Mouse (Mus musculus) CD8-positive naive resting alpha-beta T cell, adult 2 months (primary cell): ENCODE results near the gene Gtf3c3.

Experiments used
- DNase-seq, 2 experiments: peaks; one replicate each; pipeline ENCODE4 v3.0.0; 2022; ENCODE audit warnings: low read depth in 2 of 2, low spot score in 2 of 2

Gtf3c3 gene

DNA sequence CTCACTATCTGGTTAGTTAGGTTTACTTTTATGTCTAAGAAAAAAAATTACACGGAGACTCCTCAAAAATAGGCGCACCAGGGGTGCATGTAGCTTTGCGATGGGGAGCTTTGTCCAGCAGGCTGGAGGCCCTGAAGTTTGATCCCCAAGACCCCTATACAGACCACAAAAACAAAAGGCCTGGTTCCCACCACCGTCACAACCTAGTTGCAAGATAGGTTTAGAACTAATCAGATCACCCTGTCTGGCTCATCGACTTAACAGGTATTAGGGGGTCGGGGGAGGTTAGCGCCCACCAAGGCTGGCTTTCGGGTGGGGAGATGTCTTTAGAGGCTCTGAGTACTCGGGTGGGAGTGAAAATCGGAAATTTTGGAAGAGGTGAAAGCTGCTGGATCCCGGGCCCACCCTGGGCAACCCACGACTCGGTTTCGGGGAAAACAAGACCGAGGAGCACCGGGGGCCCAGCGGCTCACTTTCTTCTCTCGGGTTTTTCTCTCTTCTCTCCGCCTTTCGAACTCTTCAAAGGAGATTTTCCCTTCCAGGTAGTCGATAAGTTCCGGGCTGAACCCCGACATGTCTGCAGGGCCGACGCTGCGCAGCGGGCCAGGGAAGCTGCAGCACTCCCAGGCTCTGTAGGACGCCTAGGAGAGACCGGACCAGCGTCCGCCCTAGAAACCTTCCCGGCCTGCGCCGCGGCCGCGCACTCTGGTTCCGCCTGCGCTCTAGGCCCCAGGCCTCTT, at the start of gene Gtf3c3:
Gtf3c3 (minus strand) TSS at position 632 of the 740 bp plus-strand sequence.
- DNase-seq, result peak; percentile 67 to 70

GRCm38 (mm10) chr1:54484744-54485420, 46.1 kb upstream of the Gtf3c3 start:
- no peak for DNase-seq

DNA sequence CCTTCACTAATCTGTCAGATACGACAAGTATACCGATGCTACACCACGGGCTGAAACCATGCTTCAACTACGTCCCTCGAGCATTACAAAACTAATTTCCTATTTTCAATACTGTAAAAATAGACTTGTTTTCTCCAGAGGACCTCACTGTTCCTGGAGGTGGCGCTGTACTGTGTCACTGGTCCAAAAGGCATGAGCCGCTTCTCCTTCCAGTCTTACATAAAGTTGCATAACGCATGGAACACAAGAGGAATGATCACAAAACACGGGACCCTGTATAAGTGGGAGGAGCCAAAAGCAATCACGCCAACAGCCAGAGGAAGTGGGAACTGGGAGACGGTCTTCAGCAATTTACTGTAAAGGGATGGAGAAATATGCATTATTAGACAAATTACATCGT, 41.7 kb upstream of the Gtf3c3 start:
- DNase-seq, result no peak

DNA sequence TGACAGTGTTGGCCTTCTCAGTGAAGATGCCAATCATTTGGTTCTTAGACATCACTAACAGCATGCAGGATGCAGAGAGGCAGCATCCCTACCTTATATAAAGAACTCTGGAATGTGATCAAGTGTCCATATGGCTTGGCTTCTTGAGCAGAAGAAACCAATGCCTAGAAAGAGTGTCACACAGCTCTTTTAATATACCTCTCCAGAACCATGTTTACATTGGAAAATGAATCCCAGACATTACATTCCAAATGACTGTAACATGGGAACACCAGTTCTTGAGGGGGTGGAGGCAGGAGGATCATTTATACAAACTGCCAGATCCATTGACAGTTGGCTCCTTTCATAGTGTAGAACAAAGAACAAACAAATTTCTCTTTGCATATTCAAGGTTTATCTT, 29.9 kb upstream of the Gtf3c3 start:
- DNase-seq, result no peak

DNA sequence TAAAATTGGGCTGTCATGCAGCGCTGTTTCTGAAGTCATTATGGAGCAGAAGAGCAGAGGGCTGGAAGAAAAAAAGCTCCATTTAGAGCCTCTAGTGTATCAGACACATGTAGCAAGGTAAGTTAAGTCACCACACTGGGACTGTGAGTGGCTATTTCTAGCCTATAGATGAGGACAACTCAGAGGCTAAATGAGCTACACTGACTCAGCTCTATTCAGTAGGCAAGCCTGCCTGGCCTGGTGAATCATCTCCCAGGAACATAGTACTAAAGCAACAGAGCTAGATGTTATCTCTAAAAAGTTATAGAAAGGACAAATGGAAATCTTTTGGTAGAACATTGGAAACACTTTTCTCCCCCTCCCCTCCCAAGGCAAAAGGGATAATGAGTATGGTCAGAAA, 28.6 kb upstream of the Gtf3c3 start:
- no peak for DNase-seq

GRCm38 (mm10) chr1:54452116-54452515, 13.3 kb upstream of the Gtf3c3 start:
- no peak for DNase-seq

DNA sequence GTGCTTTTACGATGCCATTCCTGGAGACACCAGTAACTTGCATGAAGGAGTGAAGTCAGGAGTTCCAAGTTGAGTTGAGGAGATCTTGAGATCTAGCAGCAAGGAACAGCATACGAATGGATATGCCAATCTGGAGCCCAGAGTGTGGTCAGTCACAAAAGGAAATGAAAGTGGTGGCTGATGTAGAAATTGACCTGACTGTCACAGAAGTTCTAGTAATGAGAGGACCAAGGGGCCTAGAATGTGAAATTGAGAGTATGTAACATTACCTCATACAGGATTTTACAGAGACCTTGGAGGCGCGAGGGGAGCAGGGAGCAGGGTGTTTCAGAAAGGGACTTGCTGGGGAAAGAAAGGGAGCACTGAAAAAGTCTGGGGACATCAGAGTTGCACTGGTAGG, 10.1 kb upstream of the Gtf3c3 start:
- DNase-seq, result no peak

DNA sequence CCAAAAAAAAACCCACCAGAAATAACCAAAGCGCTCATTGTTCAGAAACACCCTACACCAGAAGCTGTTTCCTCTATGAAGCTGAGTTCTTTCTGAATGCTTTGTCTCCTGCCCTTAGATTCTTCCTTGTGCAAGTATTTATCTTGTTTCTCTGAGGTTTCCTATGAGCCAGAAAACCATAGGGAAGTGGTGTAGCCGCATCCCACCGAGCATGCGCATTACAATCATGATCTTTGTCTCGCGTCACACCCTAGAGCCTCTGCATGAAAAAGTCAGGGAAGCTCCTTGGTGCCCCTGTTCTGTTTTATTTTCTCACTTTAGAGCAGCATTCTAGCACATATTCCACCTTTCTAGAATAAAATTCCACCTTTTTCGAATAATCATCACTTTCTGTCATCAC, 4.9 kb upstream of the Gtf3c3 start:
- DNase-seq, result no peak

- DNase-seq, result no peak
Measured at GRCm38 (mm10) chr1:54439080-54439476, 307 bp upstream of the Gtf3c3 start.

- no peak for DNase-seq
Measured at GRCm38 (mm10) chr1:54422195-54422750, 16.5 kb downstream of the Gtf3c3 start.

DNA sequence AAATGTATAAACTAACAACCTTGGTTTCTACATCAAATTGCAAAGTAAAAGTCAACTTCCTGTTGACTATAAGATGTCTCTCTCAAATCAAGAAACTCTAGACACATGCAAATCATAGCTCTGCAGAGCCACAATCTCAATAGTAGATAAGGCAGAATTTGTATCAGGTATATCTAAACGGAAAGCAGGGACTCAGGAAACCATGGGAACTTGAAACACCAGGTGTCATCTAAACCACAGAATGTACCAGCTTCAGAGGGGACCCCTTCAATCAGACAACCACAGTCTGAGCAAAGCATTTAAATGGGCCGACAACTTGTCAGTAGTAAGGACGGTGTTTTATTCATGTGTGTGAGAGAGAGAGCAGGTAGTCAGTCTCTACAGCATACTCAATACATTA, 17.1 kb downstream of the Gtf3c3 start:
- peak; percentile 25 to 37 for DNase-seq

- no peak for DNase-seq
Measured at GRCm38 (mm10) chr1:54402736-54403135, 36.0 kb downstream of the Gtf3c3 start.

- DNase-seq, result no peak
Measured at GRCm38 (mm10) chr1:54384221-54384620, 54.5 kb downstream of the Gtf3c3 start.

GRCm38 (mm10) chr1:54380978-54381914, 57.5 kb downstream of the Gtf3c3 start:
- DNase-seq, result peak in 1 of 2 experiments; percentile 34

DNA sequence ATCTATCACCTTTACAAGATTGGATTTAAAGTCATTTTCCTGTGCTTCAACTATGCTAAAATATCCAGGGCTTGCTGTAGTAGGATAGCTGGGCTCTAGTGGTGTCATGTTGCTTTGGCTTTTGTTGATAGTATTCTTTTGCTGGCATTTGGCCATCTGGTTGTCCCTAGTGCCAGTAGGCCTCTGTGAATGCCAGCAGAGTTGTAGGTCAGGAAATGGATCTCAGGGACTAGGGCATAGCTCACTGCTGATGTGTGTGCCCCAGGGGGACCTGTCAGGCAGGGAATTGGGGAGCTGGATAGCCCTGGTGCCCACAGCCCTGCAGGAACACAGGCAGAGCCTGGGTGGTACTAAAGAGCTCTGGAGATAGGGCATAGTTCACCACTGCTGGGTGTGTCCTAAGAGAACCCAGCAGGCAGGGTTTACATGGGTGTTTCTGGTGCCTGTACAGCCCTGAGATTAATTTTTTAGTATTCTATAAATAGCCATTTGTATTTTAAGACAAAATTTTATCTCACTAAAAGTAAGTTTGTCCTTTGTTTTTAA, 61.2 kb downstream of the Gtf3c3 start:
- no peak for DNase-seq

DNA sequence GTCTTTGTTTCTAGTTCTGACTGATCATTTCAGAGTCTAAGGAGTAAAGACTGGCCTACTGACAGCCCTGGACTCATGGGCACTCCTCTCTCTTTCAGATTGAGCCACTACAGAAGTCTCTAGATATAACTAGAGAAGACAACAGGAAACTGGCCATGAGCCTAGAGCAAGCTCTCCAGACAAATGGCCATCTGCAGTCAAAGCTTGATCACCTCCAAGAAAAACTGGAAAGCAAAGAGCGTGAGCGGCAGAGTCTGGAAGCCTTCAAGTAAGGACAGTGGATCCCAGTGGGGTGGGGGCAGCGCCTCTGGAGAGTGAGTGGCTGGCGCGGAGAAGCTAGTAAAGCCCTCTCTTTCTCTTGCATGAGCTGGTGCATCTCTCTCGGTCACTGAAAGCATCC, 82.2 kb downstream of the Gtf3c3 start:
- DNase-seq, result no peak

DNA sequence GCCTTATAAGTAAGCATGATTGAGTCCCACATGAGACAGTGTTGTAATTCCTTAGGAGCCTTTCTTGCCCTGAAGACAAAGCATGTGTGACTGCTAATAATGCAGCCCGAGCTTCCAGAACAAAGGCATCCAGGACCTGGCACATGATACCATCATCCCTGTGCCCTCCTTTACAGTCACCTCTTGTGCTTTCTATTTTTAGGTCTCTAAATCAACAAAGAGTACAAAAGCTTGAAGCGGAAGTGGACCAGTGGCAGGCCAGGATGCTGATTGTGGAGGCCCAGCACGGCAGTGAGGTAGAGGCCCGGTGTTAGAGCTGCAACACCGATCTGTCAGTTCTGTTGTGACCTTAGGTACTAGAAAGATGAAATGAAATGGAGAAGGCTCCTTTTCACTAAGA, 83.3 kb downstream of the Gtf3c3 start:
- no peak for DNase-seq

DNA sequence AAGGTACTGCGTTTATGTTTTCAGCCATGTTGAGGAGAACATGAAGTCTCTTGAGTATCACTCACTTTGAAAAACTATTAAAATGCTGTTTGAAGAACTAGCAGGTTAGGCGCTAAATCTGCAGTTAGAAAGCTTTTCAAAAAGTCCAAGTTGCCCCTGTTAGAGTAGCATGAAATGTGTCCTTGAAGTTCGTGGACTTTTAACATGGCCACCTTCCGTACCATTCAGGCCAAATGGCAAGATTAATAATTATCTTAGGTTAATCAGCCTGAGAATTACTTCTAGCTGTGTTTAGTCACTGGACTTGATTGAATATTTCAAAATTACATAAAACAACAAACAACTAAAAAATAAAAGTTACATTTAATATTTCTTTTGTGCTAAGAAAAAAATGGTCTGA, 84.0 kb downstream of the Gtf3c3 start:
- DNase-seq, result no peak
